Mouse (Mus musculus): ENCODE results near the gene Uqcr10. TPM values are rescaled to one million over a fixed set of nuclear protein-coding genes. Genes with fewer than 3 reads are reported as not detected.

Uqcr10 gene
- polyA plus RNA-seq, 2 experiments: 569 to 747 TPM

DNA sequence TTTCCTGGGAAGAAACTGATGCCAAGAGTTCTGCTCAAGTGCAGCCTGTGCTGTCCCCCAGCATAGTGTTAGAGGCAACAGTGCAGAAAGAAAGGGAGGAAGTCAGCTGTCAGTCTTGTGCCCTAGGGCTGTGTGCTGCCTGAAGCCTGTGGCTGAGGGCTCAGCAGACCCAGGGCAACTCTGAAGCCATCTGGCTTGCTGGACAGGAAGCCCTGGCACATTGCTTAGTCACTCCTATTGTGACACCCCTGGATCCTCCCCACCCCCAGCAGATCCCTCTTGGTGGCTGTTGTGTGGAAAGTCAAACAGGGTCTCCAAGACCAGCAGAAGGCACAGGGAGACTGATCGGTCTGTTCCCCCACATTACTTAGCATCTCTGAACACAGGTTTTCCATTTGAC is 29.5 kb downstream of the Uqcr10 start:
- Histone ChIP-seq H3K9ac (replicated peaks) (no peak overlapping the region), H3K27ac (no peak overlapping the region), H3K4me2 (ENCODE audit: low read depth) (no peak overlapping the region), H3K36me3 (replicated peaks; ENCODE audit: control insufficient read depth, insufficient read depth, low read depth) (peaks cover 10% of the 10 kb centered on the region), H3K9me3 (ENCODE audit: control insufficient read depth, low read length) (no peaks in the 10 kb centered on the region), H3K4me3 (ENCODE audit: insufficient read depth in 1 of 2, low read depth in 2 of 2, low read length in 2 of 2) (no peak overlapping the region), H3K4me1 (replicated peaks; ENCODE audit: control insufficient read depth in 2 of 2, insufficient read depth in 2 of 2, low read length in 1 of 2) (peaks cover 17 to 20% of the 10 kb centered on the region in 2 experiments), H3K27me3 (ENCODE audit: control insufficient read depth, insufficient read depth, low read length) (no peaks in the 10 kb centered on the region)
- no peak for TF ChIP-seq EP300 (IDR thresholded peaks at IDR 0.05; ENCODE audit: low read depth)
- ATAC-seq (ENCODE audit: insufficient read depth) (no peak), DNase-seq (ENCODE audit: low read depth in 3 of 3, low spot score in 3 of 3) (no peak)
- WGBS (ENCODE audit: insufficient replicate concordance): 67% methylated on average over 1 of the region's 1 CpGs

DNA sequence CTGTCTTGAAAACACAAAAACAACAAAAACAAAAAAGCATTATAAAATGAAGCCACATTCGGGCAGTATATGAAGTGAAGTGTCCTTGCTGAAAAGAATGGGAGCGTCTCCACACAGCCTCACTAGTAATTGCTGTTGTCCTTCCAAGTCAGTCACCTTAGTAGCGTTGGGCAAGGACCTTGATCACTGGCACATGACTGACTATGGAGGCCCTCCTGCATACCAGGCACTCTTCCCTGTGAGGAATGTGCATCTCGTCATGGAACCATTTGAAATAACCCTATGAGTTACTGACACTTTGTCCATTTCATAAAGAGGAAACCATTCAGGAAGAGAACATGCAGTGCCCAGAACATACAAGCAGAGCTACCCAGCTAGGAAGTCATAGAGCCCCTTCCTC is 32.4 kb downstream of the Uqcr10 start:
- DNase-seq (ENCODE audit: low read depth in 3 of 3, low spot score in 3 of 3) (no peak), ATAC-seq (ENCODE audit: insufficient read depth) (no peak)
- Histone ChIP-seq H3K9me3 (ENCODE audit: control insufficient read depth, low read length) (no peaks in the 10 kb centered on the region), H3K4me2 (ENCODE audit: low read depth) (no peak overlapping the region), H3K27me3 (ENCODE audit: control insufficient read depth, insufficient read depth, low read length) (no peaks in the 10 kb centered on the region), H3K4me3 (ENCODE audit: insufficient read depth in 1 of 2, low read depth in 2 of 2, low read length in 2 of 2) (no peak overlapping the region), H3K9ac (replicated peaks) (no peak overlapping the region), H3K27ac (no peak overlapping the region), H3K36me3 (replicated peaks; ENCODE audit: control insufficient read depth, insufficient read depth, low read depth) (peaks cover 10% of the 10 kb centered on the region), H3K4me1 (replicated peaks; ENCODE audit: control insufficient read depth in 2 of 2, insufficient read depth in 2 of 2, low read length in 1 of 2) (peaks cover 6 to 10% of the 10 kb centered on the region in 2 experiments)
- 82% methylated on average over 4 of the region's 4 CpGs for WGBS (ENCODE audit: insufficient replicate concordance)
- TF ChIP-seq CTCF (IDR thresholded peaks at IDR 0.05; ENCODE audit: low read depth): no peak
- no peak for TF ChIP-seq EP300 (IDR thresholded peaks at IDR 0.05; ENCODE audit: low read depth)

DNA sequence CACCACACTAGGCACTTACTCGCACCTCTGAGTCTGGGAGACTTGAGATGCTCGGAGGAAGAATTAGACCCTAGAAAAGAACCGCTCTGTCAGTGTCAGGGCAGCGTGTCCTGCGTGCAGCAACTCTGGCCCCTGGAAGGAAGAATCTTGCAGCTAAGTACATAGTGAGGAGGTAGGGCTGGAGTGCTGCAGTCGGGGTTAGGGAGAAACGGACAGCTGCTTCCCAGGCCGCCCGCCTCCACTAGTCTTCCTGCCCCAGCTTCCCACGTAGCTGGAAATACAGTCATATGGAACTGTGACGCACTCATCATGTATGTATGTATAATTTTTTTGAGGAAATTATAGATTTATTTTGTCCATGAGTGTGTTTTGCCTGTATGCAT is 41.7 kb downstream of the Uqcr10 start:
- H3K36me3 ChIP-seq (replicated peaks; ENCODE audit: control insufficient read depth, insufficient read depth, low read depth): peaks cover 10% of the 10 kb centered on the region
- no peak for DNase-seq (ENCODE audit: low read depth in 3 of 3, low spot score in 3 of 3)

DNA sequence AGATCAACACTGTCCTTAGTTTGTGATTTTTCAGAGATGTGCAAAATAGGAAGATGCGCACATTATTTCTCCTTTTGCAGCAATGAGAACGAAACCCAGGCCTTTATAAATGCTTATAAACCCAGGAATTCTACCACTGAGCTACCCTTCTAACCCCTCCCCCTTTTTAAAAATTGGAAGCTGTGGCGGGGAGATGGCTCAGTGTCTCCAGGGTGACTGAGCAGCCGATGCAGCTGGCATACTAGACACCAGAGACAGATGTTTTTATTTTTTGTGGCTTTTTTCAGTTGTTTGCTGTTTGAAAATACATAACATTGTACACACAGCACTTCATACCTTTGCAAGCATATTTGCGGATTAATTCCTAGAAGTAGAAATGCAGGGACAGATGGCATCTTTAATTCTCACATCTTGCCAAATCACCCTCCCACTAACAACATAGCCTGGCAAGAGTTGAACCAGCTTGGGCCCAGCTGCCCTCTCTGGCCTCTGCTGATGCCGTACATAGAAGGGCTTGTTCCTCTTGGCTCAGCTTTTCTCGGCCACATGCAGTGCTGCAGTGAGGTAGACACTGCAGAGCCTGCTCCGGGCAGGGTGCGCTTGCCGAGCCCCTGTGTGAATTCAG is 42.2 kb downstream of the Uqcr10 start:
- ATAC-seq (ENCODE audit: insufficient read depth): no peak
- H3K9me3 ChIP-seq (ENCODE audit: control insufficient read depth, low read length): no peaks in the 10 kb centered on the region
- no peak overlapping the region for H3K4me2 ChIP-seq (ENCODE audit: low read depth)
- peaks cover 20 to 22% of the 10 kb centered on the region in 2 experiments for H3K4me1 ChIP-seq (replicated peaks; ENCODE audit: control insufficient read depth in 2 of 2, insufficient read depth in 2 of 2, low read length in 1 of 2)
- H3K27ac ChIP-seq: peak overlapping the region; percentile 81
- H3K27me3 ChIP-seq (ENCODE audit: control insufficient read depth, insufficient read depth, low read length): no peaks in the 10 kb centered on the region
- 87% methylated on average over 10 of the region's 10 CpGs for WGBS (ENCODE audit: insufficient replicate concordance)
- DNase-seq (ENCODE audit: low read depth in 3 of 3, low spot score in 3 of 3): no peak
- TF ChIP-seq EP300 (IDR thresholded peaks at IDR 0.05; ENCODE audit: low read depth) (no peak), CTCF (IDR thresholded peaks at IDR 0.05; ENCODE audit: low read depth) (no peak)
- no peak overlapping the region for H3K4me3 ChIP-seq (ENCODE audit: insufficient read depth in 1 of 2, low read depth in 2 of 2, low read length in 2 of 2)
- peaks cover 10% of the 10 kb centered on the region for H3K36me3 ChIP-seq (replicated peaks; ENCODE audit: control insufficient read depth, insufficient read depth, low read depth)
- H3K9ac ChIP-seq (replicated peaks): no peak overlapping the region; the same call in 1 of the 2 replicates

More for the DNA sequence above, 41.7 kb downstream of the Uqcr10 start:
- ATAC-seq (ENCODE audit: insufficient read depth): no peak
- TF ChIP-seq EP300 (IDR thresholded peaks at IDR 0.05; ENCODE audit: low read depth) (no peak), CTCF (IDR thresholded peaks at IDR 0.05; ENCODE audit: low read depth) (no peak)
- no peak overlapping the region for H3K4me3 ChIP-seq (ENCODE audit: insufficient read depth in 1 of 2, low read depth in 2 of 2, low read length in 2 of 2)
- no peak overlapping the region for H3K4me2 ChIP-seq (ENCODE audit: low read depth)
- H3K27me3 ChIP-seq (ENCODE audit: control insufficient read depth, insufficient read depth, low read length): no peaks in the 10 kb centered on the region
- H3K4me1 ChIP-seq (replicated peaks; ENCODE audit: control insufficient read depth in 2 of 2, insufficient read depth in 2 of 2, low read length in 1 of 2): peaks cover 20 to 22% of the 10 kb centered on the region in 2 experiments
- no peak overlapping the region for H3K27ac ChIP-seq
- no peak overlapping the region for H3K9ac ChIP-seq (replicated peaks)
- 92% methylated on average over 11 of the region's 11 CpGs for WGBS (ENCODE audit: insufficient replicate concordance)
- no peaks in the 10 kb centered on the region for H3K9me3 ChIP-seq (ENCODE audit: control insufficient read depth, low read length)

DNA sequence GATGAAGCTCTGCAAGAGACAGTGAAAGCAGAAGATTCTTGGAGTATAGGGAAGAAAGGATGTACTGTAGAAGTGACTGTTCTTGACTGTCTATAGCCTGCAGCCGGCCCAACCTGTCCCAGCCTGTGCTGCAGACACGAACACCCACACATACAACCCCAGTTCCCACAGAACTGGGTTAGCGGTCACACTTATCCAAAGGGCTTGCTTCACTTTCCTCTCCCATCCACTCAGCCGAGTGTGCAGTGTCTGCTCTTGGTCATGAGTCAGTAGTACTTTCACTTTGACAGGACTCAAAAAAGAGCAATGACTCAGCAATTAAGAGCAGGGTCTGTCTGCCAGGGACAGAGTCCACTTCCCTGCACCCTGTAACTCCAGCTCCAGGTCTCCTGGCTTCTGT is 42.8 kb downstream of the Uqcr10 start:
- peaks cover 10% of the 10 kb centered on the region for H3K36me3 ChIP-seq (replicated peaks; ENCODE audit: control insufficient read depth, insufficient read depth, low read depth)
- H3K4me3 ChIP-seq (ENCODE audit: insufficient read depth in 1 of 2, low read depth in 2 of 2, low read length in 2 of 2): peak overlapping the region in 1 of 2 experiments; percentile 23; a peak in 1 of 4 replicates
- H3K27ac ChIP-seq: peak overlapping the region; percentile 81
- no peaks in the 10 kb centered on the region for H3K9me3 ChIP-seq (ENCODE audit: control insufficient read depth, low read length)
- H3K9ac ChIP-seq (replicated peaks): peak overlapping the region; percentile 43
- peaks cover 20 to 22% of the 10 kb centered on the region in 2 experiments for H3K4me1 ChIP-seq (replicated peaks; ENCODE audit: control insufficient read depth in 2 of 2, insufficient read depth in 2 of 2, low read length in 1 of 2)
- TF ChIP-seq CTCF (IDR thresholded peaks at IDR 0.05; ENCODE audit: low read depth) (no peak), EP300 (IDR thresholded peaks at IDR 0.05; ENCODE audit: low read depth) (no peak)
- DNase-seq (ENCODE audit: low read depth in 3 of 3, low spot score in 3 of 3): peak; percentile 56 to 58 (median 56)
- WGBS (ENCODE audit: insufficient replicate concordance): 73% methylated on average over 4 of the region's 4 CpGs
- H3K4me2 ChIP-seq (ENCODE audit: low read depth): peak overlapping the region; percentile 55
- peak; percentile 76 for ATAC-seq (ENCODE audit: insufficient read depth)
- no peaks in the 10 kb centered on the region for H3K27me3 ChIP-seq (ENCODE audit: control insufficient read depth, insufficient read depth, low read length)
